Mouse (Mus musculus): ENCODE measurements around the gene Gm16427.
"Not testable (repeated sequence)": the region's sequence is repeated elsewhere in the genome, so short reads cannot be mapped to it uniquely, and the experiment has no call there.

Gm16427 gene

DNA sequence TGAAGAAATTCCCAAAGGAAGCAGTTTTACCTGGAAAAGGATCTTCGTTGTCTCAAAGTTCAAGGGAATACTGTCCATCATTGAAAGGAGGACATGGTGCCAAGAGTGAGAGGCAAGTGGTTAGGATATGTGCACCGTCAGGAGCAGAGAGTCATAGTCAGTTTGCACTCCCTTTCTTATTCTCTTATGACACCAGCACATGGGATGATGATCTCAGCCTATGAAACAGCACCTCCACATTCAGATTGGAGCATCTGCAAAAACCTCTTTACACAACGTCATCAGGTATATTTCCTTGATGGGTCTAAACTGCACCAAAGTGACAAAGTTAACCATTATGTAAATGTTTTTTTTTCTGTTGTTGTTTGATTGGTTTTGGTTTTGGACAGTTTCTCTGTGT, at the start of gene Gm16427:
Gene Gm16427 (minus strand): TSS at position 101 of the 400 bp plus-strand sequence.
- in situ Hi-C loops (cut with MboI, MseI): not testable (repeated sequence)

All from T-helper 17 cell (primary cell).